Mouse (Mus musculus): ENCODE measurements around the gene Tma7.

Gene Tma7

DNA sequence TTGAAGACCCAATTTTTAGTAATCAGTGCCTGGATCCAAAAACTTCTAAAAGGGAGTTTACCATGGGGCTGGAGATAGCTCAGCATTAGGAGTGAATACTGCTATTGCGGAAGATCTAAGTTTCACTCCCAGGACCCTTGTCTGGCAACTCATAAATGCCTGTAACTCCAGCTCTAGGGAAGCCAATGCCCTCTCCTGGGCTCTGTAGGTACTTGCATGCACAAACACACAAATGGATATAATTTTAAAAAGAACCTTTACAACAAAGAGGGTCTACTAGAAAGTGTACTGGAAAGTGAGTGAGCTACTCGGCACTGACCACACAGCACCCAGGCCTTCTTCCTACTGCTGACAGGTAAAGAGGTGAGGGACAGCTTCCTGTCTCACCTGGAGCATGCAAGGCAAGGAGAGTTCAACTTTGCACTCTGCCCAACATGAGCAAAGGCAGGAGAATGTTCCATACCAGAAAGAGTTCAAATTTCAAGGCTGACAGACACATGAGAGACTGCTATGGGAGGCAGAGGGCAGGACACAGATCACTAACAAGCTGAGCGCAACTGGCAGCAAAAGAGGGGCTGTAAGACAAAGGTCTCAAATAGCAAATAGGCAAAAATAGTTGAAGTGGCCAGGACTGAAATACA, 14.2 kb downstream of the Tma7 start:
- DNase-seq (ENCODE audit: low spot score) = no peak

DNA sequence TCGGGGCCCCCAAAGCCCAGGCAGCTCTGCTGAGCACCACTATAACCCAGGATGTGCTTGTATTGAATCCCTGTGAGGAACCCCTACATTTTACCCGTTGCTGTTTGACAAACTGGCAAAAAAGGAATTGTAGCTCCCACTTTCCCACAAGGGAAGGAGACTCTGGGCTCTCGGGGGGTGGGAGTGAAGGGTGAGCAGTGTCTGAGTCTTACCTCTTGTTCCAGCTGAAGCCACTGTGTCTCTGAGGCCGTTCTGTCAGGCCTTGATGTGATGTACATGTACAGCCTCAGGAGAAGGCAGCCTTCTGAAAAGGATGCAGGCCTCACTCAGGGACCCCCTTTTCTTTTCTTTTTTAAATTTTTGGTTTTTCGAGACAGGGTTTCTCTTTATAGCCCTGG, 21.5 kb downstream of the Tma7 start:
- no peak for DNase-seq (ENCODE audit: low spot score)

DNA sequence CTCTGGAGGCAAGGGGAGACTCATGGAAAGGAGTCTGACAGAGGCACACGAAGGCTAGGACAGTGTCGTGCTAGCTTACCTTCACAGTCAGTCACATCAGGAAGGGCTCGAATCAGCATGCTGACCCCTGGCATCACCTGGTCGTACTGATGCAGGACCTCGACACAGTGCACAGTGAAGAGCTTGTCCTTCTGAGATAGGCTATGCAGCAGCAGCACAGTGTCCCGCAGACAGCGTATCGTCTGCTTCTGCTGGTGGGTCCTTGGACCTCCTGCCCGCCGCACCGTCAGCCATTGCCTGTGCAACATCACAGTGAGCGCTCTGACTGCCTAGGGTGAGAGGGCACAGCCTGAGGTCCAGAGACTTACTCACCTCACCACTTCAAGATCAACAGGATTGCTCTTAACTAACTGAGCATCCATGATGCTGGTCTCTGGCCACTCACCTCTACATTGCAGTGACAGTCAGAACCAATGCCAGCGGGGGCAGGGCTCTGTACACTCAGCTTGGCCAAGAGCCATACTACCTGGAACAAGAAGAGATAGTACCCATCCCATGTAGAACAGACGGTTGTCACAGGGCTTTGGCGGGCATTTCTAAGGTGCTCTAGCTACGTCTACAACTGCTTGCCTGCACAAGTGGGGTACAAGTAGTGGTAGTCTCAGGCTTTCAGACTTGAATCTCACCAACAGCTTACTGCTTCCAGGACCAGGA, 22.0 kb downstream of the Tma7 start:
- no peak for DNase-seq (ENCODE audit: low spot score)

DNA sequence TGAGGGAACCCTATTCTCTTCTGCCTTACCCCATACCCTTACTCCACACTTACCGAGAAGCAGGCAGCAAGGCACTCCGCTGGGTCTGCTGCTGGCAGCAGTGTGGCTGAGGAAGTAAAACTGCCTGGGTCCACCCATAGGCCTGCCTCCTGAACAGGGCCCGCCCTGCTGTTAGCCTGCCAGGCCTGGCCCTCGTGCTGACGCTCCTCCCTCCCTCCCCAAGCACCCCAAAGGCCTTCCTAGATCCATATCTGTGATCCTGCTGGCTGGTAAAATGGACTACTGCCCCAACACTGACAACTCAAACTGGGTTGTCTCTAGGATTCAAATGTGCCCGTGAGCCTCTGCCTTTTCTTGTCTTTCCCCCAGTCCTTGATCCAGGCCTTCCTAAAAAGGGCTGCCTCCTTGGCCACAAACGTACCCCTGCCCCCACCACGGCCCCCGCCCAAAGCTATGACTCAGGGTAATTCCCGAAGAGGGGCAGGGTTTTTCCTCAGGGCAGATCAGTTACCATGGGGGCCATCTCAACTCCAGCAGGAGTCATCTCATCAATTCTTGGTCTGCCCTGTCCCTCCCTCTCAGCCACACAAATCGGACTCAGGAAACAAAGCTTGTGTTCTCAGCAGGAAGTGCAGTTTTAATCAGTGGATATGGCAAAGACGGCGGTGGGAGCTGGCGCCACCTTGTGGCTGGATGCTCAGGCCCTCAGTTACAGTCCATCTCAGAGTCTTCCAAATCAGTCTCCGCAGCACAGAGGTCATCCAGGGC, 23.1 kb downstream of the Tma7 start, which contains the start of gene Trex1:
TSS of gene Trex1 (minus strand) at position 599 of the 768 bp plus-strand sequence.
- peak; percentile 85 for DNase-seq (ENCODE audit: low spot score)

DNA sequence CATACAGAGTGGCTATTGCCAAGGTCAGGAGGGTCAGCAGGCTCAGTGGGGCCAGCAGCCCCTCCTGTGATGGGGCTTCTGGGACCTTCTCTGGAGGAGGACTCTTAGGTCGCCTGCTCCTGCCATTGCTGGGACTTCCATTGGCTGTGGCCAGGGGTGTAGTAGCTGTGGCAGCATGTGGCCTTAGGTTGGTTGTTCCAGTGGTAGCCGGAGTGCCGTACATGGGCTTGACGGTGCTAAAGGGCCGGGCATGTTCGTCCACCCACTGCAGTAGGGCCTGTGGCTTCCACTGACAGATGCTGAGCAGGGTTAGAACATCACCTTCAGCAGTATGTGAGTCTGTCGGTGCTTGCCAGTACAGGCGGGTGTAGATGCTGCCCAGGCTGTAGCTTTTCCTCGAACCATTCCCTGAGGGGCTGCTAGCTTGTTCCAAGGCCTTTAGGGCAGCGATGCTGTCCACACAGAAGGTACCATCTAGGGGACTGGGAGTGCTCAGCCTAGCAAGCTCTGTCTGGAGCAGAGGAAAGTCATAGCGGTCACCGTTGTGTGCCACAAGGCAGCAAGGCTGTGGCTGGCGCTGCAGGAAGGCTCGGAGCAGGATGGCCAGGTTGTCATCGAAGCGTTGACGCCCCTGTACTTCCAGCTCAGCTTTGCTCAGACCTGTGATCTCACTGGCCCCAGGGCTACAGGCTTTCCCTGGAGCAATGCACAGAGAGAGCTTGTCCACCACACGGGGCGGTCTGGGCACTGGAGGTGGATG, 24.2 kb downstream of the Tma7 start:
- DNase-seq (ENCODE audit: low spot score) = no peak

DNA sequence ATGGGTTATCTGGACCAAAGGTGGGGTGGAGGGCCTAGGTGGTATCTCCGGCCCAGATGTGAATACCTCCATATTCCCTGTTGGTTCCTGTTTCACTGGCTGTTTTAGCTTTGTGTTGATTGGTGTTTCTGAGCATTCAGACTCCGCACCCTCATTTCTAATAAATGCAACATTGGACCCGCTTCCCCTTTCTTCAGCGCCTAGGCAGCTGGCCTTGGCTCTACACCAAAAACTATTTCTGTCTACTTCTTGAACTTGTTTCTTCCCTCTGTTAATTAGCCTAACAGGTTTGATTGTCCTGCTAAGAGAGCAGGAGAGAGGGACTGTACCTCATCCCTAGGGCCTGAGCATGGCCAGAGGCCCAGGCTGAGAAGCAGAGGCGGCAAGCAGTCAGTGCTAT, 24.8 kb downstream of the Tma7 start:
- no peak for DNase-seq (ENCODE audit: low spot score)

DNA sequence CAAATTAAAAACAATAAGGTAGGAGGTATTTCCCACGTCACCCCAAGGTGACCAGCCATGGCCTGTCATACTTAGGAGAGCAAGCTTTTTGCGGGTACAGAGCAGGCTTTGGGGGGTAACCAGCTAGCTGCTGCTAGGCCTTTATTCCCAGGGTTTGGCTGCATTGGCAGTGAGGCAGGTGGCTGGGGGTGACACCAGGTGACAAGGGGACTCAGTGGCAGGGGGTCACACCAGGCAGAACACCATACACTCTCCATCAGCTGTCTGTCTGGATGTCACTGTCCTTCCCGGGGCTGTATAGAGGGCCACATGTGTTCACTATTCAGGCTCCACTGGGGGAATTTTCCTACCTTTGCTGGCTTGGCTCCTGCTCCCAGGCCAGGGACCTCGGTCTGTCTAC, 25.5 kb downstream of the Tma7 start:
- no peak for DNase-seq (ENCODE audit: low spot score)

DNA sequence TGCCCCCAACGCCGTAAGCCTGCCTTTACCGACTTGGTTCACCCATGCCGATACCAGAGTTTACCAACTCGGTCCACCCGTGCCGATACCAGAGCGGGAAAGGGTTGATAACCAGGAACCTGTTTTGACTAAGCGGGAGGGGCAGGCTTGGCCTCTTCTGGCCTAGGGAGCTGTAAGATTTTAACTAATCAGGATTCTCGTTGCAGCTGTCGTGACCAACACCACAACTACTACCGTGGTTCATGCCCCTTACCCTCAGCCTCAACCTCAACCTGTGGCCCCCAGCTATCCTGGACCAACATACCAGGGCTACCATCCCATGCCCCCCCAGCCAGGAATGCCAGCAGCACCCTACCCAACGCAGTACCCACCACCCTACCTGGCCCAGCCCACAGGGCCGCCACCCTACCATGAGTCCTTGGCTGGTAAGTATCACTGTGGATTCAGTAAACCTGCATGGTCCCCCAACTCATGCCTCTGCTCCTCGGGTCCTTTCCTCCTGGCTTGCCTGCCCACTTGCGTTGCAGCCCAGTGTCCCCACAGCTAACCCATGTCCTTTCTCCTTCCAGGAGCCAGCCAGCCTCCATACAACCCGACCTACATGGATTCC, 26.2 kb downstream of the Tma7 start:
- no peak for DNase-seq (ENCODE audit: low spot score)

DNA sequence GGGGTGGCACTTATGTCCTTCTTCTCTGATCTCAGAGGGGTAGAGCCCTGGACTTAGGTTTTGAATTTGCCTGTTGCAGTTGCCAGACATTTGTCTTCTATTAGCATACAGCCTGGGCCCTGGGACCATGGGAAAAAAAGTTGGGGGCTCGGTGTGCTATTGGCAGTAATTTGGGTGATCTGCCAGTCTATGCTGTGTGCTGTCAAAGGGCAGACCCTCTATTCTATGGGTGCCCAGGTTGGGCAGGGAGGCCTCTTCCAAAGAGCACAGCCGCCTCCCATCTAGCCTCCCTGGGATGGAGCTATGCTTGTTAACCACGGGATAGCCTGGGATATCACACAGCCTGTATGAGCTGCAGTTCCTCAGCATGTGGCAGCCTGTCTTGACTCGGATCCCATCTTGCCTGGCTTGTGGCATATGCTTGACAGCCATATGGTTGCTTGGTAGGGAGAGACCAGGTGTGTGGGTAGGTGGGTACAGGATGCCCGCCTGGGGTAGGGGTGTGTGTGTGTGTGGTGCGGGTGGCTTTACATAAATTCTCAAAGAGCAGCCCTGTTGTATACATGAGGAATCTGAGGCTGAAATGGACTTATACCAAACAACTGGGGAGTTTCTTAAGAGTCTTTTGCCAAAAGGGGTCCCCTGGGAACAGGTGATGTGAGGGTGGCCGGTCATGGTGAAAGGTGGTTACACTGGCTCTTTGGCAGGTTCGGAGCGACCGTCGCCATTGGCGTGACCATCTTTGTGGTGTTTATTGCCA, 26.9 kb downstream of the Tma7 start:
- no peak for DNase-seq (ENCODE audit: low spot score)

DNA sequence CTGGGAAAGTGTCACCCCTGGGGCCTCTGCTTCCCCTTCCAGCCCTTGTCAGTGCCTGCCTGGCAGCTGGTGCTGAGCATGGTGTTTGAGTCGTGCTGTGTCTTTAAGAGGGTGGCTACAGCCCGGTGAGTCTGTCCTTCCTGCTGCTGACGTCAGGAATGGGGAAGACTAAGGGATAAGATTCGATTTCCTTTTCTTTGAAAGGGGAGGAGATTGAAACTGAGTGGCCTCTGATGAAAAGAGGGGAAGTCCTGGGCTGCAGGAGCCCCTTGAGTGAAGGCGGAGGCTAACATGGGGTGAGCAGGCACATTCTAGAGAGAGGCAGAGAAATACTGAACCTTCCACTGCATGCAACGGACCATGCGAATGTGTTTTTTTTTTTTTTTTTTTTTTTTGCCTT, 27.7 kb downstream of the Tma7 start:
- peak; percentile 62 for DNase-seq (ENCODE audit: low spot score)

DNA sequence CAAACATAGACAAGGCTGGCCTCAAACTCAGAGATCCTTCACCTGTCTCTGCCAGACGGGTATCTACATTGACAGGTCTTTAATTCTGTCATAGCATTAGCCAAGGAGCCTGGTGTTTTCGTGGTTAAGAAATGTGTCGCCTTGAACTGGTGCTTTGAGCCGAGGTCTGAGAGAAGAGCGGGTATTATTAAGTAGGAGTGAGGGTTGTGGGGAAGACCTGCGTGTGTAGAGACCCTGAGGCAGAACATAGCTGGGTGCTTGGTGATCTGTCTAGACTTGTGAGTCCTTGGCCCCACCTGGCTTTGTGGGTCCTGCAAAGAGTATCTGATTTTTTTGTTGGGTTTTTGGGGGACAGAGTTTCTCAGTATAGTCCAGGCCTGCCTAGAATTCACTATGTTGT, 28.5 kb downstream of the Tma7 start:
- no peak for DNase-seq (ENCODE audit: low spot score)

DNA sequence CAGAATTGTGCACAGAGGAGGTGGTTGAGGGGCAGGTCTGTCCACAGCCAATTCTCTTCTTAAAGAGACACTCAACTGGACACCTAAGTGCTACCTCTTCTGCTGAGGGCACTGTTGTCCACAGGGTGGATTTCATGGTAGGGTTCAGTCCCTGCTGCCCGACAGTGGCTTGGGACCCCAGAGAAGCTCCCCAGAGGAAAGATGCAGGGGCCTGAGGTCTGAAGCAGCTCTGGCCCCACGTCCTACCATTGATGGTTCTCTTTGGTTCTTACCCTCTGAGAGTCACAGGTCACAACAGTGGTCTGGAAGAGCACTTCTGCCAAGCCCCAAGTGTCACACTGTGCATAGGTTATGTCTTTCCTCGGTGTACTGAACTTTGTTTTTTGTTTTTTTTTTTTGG, 29.0 kb downstream of the Tma7 start:
- no peak for DNase-seq (ENCODE audit: low spot score)

DNA sequence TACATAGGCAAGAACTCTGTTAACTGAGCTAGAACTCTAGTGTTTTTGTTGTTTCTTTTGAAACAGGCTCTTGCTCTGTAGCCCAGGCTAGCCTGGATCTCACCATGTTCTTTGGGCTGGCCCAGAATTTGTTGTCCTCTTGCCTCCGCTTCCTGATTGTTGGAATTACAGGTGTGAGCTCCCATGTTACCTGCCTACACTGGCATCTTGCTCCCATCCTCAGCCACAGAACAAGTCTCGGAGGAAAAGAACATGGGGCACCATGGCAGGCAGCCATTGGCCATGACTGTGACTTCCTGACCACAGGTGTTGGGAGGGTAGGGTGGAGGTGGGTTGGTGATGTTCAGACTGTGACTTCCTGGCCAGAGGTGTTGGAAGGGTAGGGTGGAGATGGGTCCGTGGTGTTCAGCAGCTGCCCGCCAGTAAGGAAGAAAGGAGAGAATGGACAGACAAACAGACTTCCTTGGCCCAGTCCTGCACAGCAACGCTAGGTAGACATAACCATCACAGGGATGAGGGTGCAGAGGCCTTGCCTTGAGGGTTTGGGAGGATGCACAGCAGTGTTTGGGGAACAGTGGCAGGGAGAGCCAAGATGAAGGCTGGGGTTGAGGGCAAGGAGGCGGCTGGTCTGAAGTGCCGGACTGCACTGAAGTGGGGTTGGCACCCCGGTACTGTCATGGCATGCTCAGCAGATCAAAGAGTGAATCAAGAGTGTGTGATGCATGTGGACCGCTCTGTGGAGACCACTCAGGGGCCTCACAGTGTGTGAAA, 29.7 kb downstream of the Tma7 start:
- DNase-seq (ENCODE audit: low spot score) = no peak

DNA sequence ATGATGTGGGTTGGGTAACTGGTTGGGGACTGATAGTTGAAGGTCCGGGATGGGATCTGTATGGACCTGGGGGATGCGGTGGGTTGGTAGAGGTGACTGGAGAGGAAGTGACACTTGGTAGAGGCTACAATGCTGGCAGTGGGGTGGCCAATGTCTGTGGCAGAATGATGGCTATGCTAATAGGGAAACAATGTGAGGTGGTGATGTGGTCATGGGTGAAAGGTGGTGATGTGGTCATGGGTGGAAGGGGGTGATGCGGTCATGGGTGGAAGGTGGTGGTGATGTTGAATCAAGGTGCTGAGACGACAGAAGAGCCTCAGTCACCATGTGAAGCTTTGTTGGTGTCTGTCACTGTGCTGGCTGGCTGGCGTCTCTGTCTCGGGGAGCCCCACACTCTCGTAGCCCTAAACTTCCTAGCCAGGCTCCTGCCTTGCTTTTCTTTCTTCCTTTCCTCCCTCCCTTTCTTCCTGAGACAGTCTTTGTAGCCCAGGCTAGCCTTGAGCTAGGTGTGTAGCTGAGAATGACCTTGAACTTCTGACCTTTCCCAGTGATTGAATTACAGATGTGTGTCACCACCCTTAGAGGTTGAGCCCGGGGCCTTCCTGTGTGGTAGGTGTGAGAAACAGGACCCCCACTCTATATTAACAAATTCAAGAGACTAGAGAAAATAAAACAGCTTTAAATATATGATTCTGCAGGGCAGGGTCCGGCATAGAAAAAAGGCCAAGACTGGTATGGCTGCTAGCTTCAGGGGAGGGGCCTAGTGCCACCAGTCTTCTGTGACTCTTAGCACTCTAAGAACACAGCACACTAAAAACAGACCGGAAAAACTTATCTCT, 30.5 kb downstream of the Tma7 start:
- DNase-seq (ENCODE audit: low spot score) = no peak

DNA sequence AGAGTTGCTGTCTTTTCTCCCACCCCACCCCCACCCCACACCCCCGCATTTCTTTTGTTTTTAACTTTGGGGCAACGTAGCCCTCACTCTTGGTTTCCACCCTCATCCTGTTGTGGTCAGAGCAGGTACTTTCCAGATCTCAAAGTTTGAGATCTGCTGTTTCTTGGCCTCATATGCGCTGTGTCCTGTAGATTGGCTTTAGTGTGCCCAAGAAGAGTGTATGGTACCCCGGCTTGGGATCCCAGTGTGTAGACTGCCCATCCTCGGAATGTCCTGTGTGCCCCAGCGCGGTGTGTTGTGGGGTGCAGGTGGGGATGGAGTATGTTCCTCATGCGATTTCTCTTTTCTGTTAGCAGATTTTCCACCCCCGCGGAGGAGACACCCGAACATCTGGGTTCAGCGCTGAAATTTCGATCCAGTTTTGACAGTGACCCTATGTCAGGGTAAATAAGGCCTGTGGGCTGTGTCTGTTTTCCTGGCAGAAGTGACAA, 31.3 kb downstream of the Tma7 start:
- DNase-seq (ENCODE audit: low spot score) = no peak

DNA sequence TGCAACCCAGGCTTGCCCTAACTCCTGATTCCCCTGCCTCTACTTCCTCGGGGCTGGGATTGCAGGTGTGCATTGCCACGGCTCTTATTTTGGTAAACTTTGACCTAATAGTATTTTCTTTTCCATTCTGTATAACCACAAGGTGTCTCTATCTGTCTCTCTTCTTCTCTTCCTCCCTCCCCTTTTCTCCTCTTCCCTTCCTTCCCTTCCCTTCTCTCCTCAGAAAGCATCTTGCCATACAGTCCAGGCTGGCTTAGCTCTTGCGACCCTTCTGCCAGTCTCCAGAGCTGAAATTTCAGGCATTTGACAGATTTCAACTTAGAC, 31.8 kb downstream of the Tma7 start:
- DNase-seq (ENCODE audit: low spot score) = no peak

DNA sequence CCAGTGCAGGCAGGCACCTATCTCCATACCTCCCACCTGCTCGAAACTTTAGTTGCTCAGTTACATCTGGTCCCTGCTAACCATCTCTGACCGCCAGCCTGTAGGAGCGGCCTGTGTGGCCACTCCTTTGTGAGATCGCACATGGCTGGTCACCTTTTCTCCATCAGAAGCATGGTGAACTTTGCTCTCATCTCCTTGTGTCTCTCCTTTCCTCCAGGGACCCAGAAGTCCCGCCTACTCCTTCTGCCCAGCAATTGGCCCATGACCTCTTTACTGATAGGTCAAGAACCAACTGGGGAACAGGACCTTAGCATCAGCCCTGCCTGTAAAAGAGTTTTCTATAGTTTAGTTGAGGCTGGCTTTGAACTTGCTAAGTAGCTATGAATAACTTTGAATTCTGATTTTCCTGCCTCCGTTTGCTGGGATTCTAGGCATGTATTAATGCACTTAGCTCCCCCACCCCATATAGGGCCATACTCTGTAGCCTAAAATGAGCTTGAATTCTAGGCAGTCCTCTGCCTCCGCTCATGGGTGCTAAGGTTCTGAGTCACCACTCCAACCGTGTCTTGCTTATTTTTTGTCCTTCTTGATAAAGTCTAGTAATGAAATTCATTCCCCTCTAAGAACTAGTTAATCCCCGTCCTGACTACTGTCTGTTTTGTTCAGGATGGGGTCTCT, 32.3 kb downstream of the Tma7 start:
- no peak for DNase-seq (ENCODE audit: low spot score)

DNA sequence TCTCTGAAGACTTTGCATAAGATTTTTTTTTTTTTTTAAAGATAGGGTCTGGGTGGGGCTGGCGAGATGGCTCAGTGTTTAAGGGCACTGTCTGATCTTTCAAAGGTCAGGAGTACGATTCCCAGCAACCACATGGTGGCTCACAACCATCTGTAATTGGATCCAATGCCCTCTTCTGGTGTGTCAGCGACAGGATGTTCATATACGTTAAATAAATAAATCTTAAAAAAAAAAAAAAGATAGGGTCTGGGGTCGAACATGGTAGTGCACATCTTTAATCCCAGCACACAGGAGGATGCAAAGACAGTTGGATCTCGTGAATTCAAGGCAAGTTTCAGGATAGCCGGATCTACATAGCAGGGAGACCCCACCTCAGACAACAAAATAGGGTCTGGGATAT, 33.1 kb downstream of the Tma7 start:
- no peak for DNase-seq (ENCODE audit: low spot score)

DNA sequence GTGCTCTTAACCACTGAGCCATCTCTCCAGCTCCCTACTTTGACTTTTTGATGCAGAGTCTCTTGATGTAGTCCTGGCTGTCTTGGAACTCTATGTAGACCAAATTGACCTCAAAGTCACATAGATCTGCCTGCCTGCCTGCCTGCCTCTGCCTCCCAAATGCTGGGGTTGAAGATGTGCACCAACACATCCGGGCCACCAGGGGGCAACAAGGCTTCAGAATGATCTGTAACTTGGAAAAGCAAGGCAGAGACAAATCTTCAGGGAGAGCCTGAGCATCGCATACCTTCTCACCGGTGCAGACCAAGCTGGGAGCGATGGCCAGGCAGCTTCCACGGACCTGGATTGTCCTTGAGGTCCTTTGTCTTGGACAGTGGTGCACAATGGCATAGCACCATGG, 36.1 kb downstream of the Tma7 start:
- peak; percentile 57 for DNase-seq (ENCODE audit: low spot score)

Data from MN1 (cell line).